Mouse (Mus musculus) erythroid progenitor cell, adult 5-6 weeks (primary cell): ENCODE data around the gene Pop7. TPM values are rescaled to one million over a fixed set of nuclear protein-coding genes. Genes with fewer than 3 reads are reported as not detected.
A peak's percentile ranks its signal among the peaks of the same experiment; 100 is the strongest.

Experiments used
- ATAC-seq: replicated peaks from 2 replicates; pipeline ENCODE4 v1.8.0; 2016; ENCODE audit warnings: moderate number of reproducible peaks, mild to moderate bottlenecking, moderate TSS enrichment, inconsistent platforms; ENCODE audit not compliant: poor library complexity, low FRiP score, severe bottlenecking
- total RNA-seq, 2 experiments: library from RNA; stranded (forward) in 1 of 2; stranded (reverse) in 1 of 2; fragments of 150-400 nt in 1 of 2; fragments of 186-747, 209-891 nt in 1 of 2; gene quantifications; 2 replicates each; pipeline versions ENCODE4 v1.2.3 to v1.2.4; 2015 to 2017; ENCODE audit warnings: low replicate concordance in 2 of 2

The Pop7 gene
- 2.9 and 23.5 TPM in 2 replicates for total RNA-seq (2015; ENCODE audit: low replicate concordance)
- total RNA-seq (2017; ENCODE audit: low replicate concordance), result 0.38 and 10.8 TPM in 2 replicates

DNA sequence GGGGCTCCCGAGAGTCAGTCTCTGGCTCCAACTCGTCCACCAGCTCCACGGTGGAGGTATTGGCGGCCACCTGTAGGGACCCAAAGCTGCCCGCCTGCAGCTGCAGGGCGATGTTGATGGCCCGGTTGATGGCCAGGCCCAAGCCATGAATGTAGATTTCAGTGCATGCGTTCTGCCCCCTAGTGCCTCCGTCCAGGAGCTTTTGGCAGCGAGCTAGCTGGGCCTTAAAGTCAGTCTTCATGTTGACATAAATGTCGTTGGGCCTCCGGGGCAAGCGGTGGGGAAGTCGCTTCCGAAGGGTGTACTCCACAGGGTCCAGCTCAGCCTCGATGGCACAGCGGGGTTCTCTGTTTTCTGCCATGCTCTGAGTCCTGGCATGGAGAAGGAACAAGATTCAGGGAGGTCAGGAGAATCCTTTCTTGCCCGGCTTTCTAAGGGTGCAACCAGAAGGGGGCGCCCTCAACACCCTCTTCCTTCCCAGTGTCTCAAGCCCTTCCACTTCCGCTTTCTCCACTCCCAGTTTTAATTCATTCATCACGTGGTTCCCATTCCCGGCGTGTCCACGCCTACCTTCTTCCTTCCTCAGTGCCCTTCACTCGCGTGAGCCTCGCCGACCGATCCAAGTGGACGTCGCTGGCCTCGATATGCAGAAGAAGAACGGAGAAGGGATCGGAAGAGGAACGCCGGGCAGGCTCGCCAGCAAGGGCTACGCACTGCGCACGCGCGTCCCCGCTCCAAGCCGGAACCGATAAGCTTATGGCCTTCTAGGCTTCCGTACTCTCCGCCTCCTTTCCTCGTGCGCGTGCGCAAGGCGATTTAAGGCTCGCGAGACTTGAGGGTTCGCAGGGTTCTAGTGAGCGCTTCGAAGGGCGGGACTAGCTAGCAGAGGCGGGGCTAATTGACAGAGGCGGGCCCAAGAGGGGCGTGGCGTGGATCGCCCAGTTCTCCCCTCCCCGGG is at the start of gene Pop7:
Pop7 (minus strand) TSS at position 810 of the 958 bp plus-strand sequence.
- ATAC-seq, result peak; percentile 81

DNA sequence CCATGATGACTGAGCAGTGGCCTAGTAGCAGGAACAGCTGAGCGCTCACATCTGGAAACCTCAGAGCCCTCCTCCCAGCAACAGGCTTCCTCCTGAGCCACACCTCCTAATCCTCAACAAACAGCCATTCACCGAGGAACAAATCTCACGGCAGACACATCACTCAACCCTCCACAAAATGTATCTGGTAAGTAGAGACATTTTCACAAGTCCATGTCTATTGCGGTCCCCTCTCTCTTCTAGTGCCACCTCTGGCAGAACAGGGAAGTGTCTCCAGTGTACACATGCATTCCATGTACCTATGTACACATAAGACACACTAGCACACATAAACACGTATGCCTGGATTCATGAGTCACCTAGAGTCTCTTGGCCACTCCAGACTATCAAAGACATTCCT is 48.8 kb upstream of the Pop7 start:
- 0 out of 2 replicates have a peak, but pooled peaks have one; percentile 44 for ATAC-seq

DNA sequence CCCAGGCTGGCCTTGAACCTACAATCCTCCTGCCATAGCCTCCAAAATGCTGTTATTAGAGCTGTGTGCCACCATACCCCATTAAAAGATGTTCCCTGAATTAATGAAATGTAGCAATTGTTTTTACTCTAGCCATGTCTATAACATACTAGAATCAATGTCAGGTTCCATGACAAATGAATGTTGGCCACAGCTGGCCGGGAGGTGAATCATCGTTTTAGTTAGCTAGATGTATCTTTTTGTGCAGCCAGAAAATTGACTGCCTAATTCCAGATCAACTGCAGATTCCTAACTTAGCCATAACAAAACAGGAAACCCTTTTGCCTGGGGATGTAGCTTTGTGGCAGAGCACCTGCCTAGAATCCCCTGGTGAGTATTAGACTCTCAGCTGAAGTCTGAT is 47.5 kb upstream of the Pop7 start:
- no peak for ATAC-seq

DNA sequence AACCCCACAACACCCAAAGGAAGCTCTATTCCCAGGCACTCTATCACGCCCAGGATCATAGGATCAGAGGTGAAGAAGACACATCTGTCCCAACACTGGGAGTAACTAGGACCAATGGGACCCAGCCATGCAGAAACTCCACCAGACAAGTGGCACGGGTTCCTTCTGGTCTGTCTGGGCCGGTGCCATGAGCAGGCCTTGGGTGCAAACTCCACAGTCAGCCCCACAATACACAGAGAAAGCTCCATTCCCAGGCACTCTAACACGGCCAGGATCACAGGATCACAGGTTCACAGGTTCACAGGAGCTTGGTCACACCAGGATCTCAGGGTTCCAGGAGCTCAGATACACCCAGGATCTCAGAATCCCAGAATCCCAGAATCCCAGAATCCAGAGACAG is 43.3 kb upstream of the Pop7 start:
- no peak for ATAC-seq

DNA sequence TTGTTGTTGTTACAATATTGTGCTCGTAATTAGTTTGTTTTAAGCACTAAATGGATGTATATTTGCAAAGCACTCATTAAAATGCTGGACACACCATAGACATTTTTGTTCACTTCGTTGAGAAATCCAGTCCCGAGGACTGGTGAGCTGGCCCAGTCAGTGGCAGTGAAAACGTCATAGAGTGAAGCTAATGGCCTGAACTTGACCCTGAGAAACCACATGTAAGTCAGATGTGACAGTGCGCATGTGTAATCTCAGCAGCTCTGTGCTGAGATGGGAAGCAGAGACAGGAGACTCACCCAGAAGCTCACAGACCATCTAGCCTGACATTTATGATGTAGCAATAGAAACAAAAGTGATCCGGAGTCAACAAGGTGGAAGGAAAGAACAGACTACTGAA is 42.6 kb upstream of the Pop7 start:
- no peak for ATAC-seq

DNA sequence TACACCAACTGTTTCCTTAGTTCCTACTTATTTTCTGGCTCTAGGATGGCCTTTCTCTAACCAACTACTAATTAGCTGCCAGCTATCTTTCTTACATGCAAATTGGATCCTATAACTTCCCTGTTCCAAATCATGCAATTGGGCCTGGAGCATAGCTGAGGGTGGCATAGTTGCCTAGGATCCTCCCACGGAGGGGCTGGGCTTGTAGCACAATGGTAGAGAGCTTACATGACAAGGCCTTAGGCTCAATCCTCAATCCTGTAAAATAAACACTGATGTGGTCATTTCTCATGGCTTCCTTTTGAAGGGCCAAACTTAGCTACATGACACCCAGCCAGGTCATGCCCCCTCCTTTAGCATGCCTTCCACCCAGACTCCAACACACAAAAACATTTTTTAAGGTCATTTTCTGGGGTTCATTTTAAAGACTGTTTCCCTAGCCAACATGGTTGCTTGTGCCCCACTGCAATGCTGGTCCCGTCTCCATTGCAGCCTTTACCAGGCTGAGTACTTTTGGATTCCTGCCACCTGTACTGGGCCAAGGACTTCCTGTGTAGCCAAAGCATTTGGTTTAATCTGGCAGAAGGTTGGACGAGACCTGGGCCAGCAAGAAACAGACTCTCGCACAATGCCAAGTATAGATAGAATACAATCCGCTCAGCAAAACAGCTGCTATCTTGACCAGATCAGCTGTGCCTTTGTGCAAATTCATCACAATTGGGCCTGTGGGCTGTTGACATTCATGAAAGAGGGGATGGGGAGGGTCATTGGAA is 39.6 kb upstream of the Pop7 start:
- ATAC-seq, result no peak

DNA sequence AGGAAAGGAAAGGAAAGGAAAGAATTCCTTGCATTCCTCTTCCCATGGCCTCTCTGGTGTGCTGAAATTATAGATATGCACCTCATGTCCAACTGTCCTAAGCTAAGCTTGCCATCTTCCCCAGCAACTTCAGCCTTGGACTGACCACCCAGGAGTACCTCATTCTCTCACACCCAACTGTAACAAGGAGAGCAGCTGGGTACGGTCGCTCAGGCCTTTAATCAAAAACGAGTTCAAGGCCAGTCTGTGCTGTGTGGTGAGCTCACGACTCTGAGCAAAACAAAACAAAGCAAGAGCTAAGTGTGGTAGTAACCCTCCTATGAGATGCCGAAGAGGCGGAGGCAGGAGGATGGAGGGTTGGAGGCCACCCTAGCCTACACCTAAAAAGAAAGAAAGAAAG is 38.7 kb upstream of the Pop7 start:
- no peak for ATAC-seq

DNA sequence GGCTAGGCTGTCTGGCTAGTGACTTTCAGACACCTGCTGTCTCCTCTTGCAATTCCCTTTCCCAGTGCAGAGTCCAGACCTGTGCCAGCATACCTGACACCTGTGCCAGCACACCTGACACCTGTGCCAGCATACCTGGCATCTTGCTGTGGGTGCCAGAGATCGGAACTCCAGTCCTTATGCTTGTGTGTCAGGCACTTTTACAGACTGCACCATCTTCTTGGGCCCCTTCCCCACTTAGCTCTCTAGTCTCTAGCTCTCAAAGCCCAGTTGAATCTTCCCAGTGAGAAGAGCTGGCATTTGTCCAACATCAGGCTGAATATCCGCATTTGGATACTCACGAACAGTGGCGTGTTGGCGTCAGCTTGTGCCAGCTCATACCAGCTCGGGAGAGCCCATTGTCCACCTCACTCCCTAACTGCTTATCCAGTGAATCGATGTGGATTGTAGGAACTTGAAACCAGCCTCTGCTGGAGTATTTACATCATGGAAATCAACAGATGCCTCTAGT is 37.0 kb upstream of the Pop7 start:
- ATAC-seq, result no peak

DNA sequence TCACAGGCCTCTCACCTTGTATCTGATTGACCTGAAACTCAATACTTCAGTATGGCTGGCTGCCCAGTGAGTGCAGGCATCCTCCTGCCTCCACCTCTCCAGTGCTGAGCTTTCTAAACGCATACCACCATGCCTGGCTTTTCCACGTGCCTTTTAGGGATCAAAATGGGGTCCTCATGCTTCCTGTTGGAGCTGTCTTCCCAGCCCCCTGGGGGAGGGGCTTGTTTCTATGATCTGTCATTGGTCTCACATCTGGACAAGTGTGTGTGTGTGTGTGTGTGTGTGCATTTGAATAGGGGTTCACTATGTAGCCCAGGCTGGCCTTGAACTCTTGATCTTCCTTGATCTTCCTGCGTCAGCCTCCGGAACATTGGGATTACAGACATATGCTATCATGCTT is 35.1 kb upstream of the Pop7 start:
- ATAC-seq, result no peak

DNA sequence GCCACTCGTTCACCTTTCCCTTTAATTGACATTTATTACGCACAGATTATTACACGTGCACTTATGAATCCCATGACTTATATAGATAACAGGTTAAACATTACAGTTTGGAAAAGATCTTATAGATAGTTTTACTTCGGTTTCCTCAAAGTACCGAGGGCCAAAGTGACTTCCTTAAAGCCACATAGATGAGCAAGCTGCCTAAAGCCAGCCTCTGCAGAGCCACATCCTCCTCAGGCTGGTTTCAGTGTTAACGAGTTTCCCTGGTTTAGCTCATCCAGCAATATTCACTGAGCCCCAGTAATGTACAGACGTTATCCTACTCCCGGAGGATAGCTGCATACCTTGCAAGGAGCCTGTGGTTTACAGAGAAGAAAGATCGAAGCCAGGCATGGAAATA is 33.0 kb upstream of the Pop7 start:
- no peak for ATAC-seq

DNA sequence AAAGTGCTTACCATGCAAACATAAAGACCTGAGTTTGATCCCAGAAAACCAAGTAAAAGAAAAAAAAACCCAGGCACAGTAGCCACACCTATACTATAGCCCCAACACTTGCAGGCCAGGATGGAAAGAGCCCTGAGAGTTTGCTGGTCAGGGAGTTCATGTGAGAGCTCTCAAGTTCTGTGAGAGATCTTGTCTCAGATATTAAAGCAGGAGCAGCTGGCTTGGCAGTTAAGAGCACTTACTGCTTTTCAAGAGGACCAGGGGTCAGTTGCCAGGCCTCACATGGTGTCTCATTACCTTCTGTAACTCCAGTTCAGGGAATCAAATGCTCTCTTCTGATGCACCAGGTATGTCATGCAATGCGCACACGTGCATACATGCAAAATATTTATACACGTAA is 32.4 kb upstream of the Pop7 start:
- no peak for ATAC-seq

DNA sequence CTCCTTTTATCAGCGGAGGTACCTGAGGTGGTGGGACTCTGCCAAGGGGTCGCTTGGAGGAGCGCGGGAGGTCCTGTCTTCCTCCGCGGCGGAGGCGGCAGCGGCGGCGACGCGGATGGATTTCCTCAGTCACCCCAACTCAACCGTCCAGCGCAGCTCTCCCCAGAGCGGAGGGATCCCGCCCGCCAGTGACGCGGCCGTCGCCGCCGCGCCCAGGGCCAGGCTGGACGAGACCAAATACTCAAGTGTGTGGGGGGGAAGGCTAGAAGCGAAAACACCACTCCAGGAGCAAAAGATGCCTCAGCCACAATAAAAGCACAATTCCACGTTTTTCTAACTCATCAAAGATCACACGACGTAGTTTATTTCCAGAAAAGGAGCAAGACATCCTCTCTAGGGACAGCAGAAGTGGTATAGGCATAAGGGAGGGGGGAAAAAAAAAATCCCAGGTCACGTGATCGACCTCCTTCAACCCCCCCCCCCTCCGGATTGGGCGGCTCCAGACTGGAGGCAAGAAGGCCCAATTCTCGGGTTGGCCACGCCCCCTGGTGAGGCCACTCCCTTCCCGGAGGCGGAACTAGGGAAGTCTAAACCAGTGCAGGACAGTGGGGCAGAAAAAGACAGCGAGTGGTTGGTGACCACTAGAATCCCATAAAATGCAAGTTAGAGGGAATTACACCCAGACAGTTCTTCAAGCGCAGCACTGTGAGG is 31.0 kb upstream of the Pop7 start, which contains the start of the genes Epo and Gnb2:
Epo (minus strand) TSS at position 126 of the 711 bp plus-strand sequence.
Gnb2 (minus strand) TSS at position 394 of the 711 bp plus-strand sequence.
- ATAC-seq, result peak; percentile 81

DNA sequence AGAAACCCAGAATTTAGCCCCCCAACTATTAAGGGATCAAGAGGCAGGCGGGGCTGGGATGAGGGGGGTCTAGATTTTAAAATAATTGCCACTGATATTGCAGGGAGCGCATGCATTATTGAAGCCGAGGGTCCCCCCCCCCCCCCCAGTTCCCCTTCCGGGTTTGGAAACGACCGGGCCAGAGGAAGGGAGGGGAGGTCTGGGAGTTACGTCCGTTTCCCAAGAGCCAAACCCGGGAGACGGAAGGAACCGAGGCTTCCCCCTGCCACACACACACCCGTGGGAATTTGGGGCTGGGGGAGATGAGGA is 30.4 kb upstream of the Pop7 start:
- ATAC-seq, result peak; percentile 13; the same call in 1 of the 2 replicates

DNA sequence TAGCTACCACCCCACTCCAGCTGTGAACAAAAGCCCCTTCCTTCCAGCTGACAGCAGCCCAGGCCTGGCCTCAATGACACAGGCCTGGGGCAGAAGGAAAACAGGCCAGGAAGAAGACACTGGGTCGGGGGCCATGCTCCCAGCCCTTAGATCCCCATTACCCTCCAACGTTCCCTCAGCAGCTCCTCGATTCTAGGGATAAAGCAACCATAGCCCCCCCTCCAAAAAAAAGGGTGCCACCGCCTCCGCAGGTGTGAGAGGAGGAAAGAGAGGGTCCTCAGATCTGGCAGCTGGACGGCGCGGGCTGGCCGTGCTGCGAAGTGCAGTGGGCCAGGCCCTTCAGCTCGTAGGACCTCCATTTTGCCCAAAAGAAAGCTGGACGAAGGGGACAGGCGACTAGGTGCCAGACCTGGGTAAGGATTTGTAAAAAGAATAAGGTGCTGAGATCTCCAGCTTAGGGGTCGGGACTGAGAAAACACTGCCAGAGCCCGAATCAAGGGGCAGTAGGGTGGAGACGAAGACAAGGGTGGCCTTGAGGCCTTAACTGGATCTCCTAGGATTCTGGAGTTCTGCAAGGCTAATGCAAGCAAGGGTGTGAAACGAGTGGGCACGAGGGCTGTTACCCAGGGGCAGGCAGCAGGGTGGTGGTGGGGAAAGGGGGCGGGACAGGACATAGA is 30.0 kb upstream of the Pop7 start:
- 0 out of 2 replicates have a peak, but pooled peaks have one; percentile 21 for ATAC-seq

DNA sequence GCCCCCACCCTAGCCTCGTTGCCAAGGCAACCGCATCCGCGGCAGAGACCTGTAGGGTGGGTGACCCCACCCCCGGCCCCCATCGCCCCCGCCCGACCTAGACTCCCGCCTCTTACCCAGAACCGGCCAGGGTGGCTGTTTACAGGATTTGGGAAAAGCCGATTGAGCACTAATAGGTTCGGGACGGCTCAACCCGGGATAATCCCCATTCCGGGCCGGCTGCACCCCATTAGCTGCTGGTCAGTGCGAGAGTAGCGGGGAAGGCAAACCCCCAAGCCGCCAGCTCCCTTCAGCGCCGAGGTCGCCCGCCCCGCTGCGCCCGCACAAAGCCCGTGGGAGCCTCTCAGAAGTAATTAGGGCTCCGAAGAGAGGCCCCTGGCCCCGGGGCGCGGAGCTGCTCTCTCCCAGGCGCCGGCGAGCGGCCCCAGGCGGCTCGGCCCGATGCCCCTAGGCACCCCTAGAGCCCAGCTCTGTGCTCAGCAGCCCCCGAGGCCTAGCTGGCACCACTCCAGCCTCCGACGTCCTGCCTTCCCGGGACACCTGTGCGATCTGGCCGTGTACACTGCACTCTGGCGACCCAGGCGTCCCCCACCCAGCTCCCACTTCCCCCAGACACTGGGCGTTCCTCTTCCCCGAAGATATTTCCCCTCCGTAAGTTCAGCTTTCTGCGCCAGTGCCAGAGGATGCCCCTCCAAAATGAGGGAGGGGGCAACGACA is 29.3 kb upstream of the Pop7 start:
- peak; percentile 15 for ATAC-seq

DNA sequence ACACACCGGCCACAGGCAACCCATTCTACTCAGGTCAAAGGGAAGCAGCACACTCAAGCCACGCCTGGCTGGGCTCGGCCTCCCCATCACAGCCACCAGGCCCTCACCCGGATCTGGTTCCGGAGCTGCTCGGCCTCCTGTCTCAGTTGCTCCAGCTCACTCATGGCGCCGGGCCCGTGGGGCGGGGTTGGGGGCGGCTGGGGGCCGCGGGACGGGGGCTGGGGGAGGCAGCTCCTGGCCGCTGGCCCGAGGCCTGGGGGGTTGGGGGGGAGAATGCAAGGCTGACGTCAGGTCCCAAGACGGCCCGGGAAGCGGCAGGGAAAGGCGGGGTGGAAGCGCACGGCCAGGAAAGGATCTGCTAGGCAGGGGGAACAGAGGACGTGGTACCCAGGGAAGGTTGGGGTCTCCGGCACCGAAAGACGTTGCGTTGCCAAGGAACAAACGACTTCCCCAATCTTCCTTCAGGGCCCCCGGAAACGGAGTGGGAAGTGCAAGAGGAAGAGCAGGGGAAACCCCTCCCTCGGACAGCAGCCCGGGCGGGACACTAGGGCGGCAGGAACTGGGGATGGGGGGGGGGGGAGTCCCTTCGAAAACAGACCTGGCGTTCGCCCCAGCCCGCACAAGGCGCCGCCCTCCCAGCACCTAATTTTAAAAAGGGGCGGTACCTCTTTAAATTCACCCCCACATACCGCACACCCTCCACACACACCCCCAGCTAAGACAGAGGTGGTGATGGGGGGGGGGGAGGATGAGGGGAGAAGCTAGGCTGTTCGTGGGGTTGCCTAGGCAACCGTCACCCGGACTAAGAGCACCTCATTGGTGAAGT is 28.5 kb upstream of the Pop7 start:
- ATAC-seq, result no peak

DNA sequence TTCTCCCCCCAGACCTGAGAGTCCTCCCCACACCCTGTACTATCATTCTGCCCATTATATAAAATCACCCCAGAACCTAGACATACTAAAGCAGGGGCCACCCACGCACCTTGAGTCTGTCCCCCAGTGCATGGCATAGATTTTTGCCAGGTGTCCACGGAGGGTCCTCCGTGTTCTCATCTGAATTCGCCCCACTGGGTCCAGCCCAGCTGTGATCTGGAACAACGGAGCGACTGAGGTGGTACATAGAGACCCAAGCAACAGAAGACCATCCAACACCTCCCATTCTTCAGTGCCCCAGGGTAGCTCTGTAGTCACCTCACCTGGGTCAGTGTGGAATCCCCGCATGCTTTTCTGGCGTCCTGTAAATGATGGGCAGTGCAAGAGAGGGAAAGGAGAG is 27.8 kb upstream of the Pop7 start:
- no peak for ATAC-seq
